Mouse (Mus musculus) thymus, postnatal 25 days (tissue): Measurements from ENCODE around the gene Sh3rf1.

ENCODE experiments used
- DNase-seq: peaks from one replicate; pipeline ENCODE4 v3.0.0; 2022

Gene Sh3rf1

GRCm38 (mm10) chr8:61264881-61265280 lies 41.2 kb downstream of the Sh3rf1 start:
- DNase-seq: no peak

GRCm38 (mm10) chr8:61265390-61265789 lies 41.7 kb downstream of the Sh3rf1 start:
- DNase-seq: no peak

- no peak for DNase-seq
These were observed 43.4 kb downstream of the Sh3rf1 start for GRCm38 (mm10) chr8:61267061-61267460.

GRCm38 (mm10) chr8:61267692-61268091 lies 44.0 kb downstream of the Sh3rf1 start:
- no peak for DNase-seq

- DNase-seq: no peak
These were observed 44.7 kb downstream of the Sh3rf1 start for GRCm38 (mm10) chr8:61268233-61268916.

- DNase-seq: no peak
These were observed 46.3 kb downstream of the Sh3rf1 start for GRCm38 (mm10) chr8:61270016-61270415.

- DNase-seq: no peak
These were observed 46.9 kb downstream of the Sh3rf1 start for GRCm38 (mm10) chr8:61270541-61270940.

- DNase-seq: no peak
These were observed 47.3 kb downstream of the Sh3rf1 start for GRCm38 (mm10) chr8:61270961-61271360.

- no peak for DNase-seq
These were observed 49.2 kb downstream of the Sh3rf1 start for GRCm38 (mm10) chr8:61272838-61273237.

- no peak for DNase-seq
These were observed 49.9 kb downstream of the Sh3rf1 start for GRCm38 (mm10) chr8:61273307-61274221.

- DNase-seq: no peak
These were observed 51.2 kb downstream of the Sh3rf1 start for GRCm38 (mm10) chr8:61274602-61275462.

GRCm38 (mm10) chr8:61275463-61276356 lies 52.0 kb downstream of the Sh3rf1 start:
- no peak for DNase-seq

- DNase-seq: no peak
These were observed 52.7 kb downstream of the Sh3rf1 start for GRCm38 (mm10) chr8:61276397-61276796.

- no peak for DNase-seq
These were observed 55.4 kb downstream of the Sh3rf1 start for GRCm38 (mm10) chr8:61279030-61279429.

- no peak for DNase-seq
These were observed 58.9 kb downstream of the Sh3rf1 start for GRCm38 (mm10) chr8:61282303-61283168.

GRCm38 (mm10) chr8:61283169-61284081 lies 59.8 kb downstream of the Sh3rf1 start:
- DNase-seq: peak; percentile 29

GRCm38 (mm10) chr8:61285896-61286295 lies 62.2 kb downstream of the Sh3rf1 start:
- no peak for DNase-seq

GRCm38 (mm10) chr8:61286394-61286793 lies 62.7 kb downstream of the Sh3rf1 start:
- DNase-seq: no peak

- no peak for DNase-seq
These were observed 63.2 kb downstream of the Sh3rf1 start for GRCm38 (mm10) chr8:61286795-61287385.
